Mouse (Mus musculus): ENCODE measurements around the gene Hexim1.

DNA sequence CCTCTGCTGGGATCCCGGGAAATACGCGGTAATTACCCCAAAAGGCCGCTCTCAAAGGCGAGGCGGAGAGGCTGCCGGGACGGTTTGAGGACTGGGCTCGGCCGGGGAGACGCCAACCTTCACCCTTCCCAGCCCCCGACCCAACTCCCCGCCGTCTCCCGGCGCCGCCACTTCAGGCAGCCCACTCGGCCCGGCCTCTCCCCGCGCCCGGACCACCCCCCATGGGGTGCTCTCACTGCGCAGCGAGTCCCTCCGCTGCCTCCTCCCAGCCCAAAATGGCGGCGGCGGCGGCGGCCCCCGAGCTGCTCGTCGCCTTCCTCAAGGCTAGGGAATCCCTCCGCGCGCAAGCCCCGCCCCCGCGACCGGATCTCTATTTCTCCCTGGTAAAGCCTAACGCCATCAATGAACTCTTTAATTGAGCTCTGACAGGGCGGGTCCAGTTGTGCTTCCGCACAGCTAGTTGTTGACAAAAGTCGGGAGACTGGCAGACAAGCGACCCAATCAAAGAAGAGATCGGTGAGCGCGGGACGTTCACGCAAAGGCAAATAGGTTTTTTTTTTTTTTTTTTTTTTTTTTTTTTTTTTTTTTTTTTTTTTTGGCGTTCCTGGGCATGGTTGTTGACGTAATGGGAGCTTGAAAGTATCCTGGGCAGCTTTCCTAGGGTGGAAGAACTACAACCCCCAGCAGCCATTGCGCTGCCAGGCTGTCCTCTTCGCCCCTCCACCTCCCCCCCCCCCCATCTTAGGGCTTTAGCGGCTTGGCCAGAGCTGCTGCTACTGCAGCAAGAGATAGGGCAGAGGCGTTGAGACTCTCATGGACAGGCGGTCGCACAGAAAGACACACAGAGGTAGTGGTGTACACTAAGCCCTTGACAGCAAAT is 16.8 kb downstream of the Hexim1 start:
- TF ChIP-seq MYOG (IDR thresholded peaks at IDR 0.05; ENCODE audit: control insufficient read depth, extremely low read depth, insufficient read length) = no peak
- TF ChIP-seq CTCF (IDR thresholded peaks at IDR 0.05; ENCODE audit: control insufficient read depth, insufficient read depth, insufficient read length) = no peak
- TF ChIP-seq USF1 (IDR thresholded peaks at IDR 0.05; ENCODE audit: low read depth) = no peak
- TF ChIP-seq MYOD1 (IDR thresholded peaks at IDR 0.05; ENCODE audit: control insufficient read depth, insufficient read length, low read depth) = no peak
- no peak for TF ChIP-seq MAX (IDR thresholded peaks at IDR 0.05)
- no peak for TF ChIP-seq FOSL1 (IDR thresholded peaks at IDR 0.05; ENCODE audit: insufficient read depth, low read length, poor library complexity, severe bottlenecking)
- TF ChIP-seq CEBPB (IDR thresholded peaks at IDR 0.05; ENCODE audit: low read depth) = no peak

Measured in C2C12 (cell line).